Mouse (Mus musculus): ENCODE data around the gene Tcf7l1.

- TF ChIP-seq ZNF384 (IDR thresholded peaks at IDR 0.05; ENCODE audit: low read depth, low read length) (no peak), MAFK (IDR thresholded peaks at IDR 0.05; ENCODE audit: insufficient read depth, low read depth, low read length) (no peak)
Measured at GRCm38 (mm10) chr6:72583211-72583839, 205.7 kb downstream of the Tcf7l1 start.
